Mouse (Mus musculus): ENCODE measurements at regions not wholly inside any gene's neighbourhood (a gene's known extent, or its start where the extent isn't known, plus 50 kb on each side); places are given as distances from the start of the nearest gene placed in this dataset.

GRCm38 (mm10) chr19:15230129-15230927 lies 632.5 kb upstream of the Tle4 start:
- no peak for DNase-seq (ENCODE audit: low spot score in 2 of 2)

GRCm38 (mm10) chr19:15217387-15217786 lies 619.5 kb upstream of the Tle4 start:
- DNase-seq (ENCODE audit: low spot score in 2 of 2): no peak

GRCm38 (mm10) chr19:15214651-15215050 lies 616.8 kb upstream of the Tle4 start:
- DNase-seq (ENCODE audit: low spot score in 2 of 2): no peak

- DNase-seq (ENCODE audit: low spot score in 2 of 2): no peak
Observed at GRCm38 (mm10) chr19:15212881-15213280, 615.0 kb upstream of the Tle4 start.

GRCm38 (mm10) chr19:15203039-15203438 lies 605.2 kb upstream of the Tle4 start:
- DNase-seq (ENCODE audit: low spot score in 2 of 2): no peak

- no peak for DNase-seq (ENCODE audit: low spot score in 2 of 2)
Observed at GRCm38 (mm10) chr19:15201262-15201661, 603.4 kb upstream of the Tle4 start.

- DNase-seq (ENCODE audit: low spot score in 2 of 2): no peak
Observed at GRCm38 (mm10) chr19:15200792-15201191, 602.9 kb upstream of the Tle4 start.

- DNase-seq (ENCODE audit: low spot score in 2 of 2): no peak
Observed at GRCm38 (mm10) chr19:15200361-15200760, 602.5 kb upstream of the Tle4 start.

- DNase-seq (ENCODE audit: low spot score in 2 of 2): no peak
Observed at GRCm38 (mm10) chr19:15199692-15200091, 601.8 kb upstream of the Tle4 start.

- DNase-seq (ENCODE audit: low spot score in 2 of 2): no peak
Observed at GRCm38 (mm10) chr19:15175221-15175620, 577.4 kb upstream of the Tle4 start.

GRCm38 (mm10) chr19:15173301-15173700 lies 575.5 kb upstream of the Tle4 start:
- DNase-seq (ENCODE audit: low spot score in 2 of 2): no peak

- no peak for DNase-seq (ENCODE audit: low spot score in 2 of 2)
Observed at GRCm38 (mm10) chr19:15167184-15167583, 569.3 kb upstream of the Tle4 start.

- DNase-seq (ENCODE audit: low spot score in 2 of 2): no peak
Observed at GRCm38 (mm10) chr19:15160641-15161040, 562.8 kb upstream of the Tle4 start.

- no peak for DNase-seq (ENCODE audit: low spot score in 2 of 2)
Observed at GRCm38 (mm10) chr19:15158653-15159052, 560.8 kb upstream of the Tle4 start.

GRCm38 (mm10) chr19:15158177-15158576 lies 560.3 kb upstream of the Tle4 start:
- no peak for DNase-seq (ENCODE audit: low spot score in 2 of 2)

GRCm38 (mm10) chr19:15154693-15155092 lies 556.8 kb upstream of the Tle4 start:
- DNase-seq (ENCODE audit: low spot score in 2 of 2): no peak

- DNase-seq (ENCODE audit: low spot score in 2 of 2): no peak
Observed at GRCm38 (mm10) chr19:15146325-15146724, 548.5 kb upstream of the Tle4 start.

- DNase-seq (ENCODE audit: low spot score in 2 of 2): no peak
Observed at GRCm38 (mm10) chr19:15127122-15127521, 529.3 kb upstream of the Tle4 start.

- DNase-seq (ENCODE audit: low spot score in 2 of 2): no peak
Observed at GRCm38 (mm10) chr19:15108441-15109026, 510.7 kb upstream of the Tle4 start.

GRCm38 (mm10) chr19:15095054-15095453 lies 497.2 kb upstream of the Tle4 start:
- no peak for DNase-seq (ENCODE audit: low spot score in 2 of 2)

- DNase-seq (ENCODE audit: low spot score in 2 of 2): no peak
Observed at GRCm38 (mm10) chr19:15093534-15093933, 495.7 kb upstream of the Tle4 start.

- DNase-seq (ENCODE audit: low spot score in 2 of 2): no peak
Observed at GRCm38 (mm10) chr19:15080638-15081037, 482.8 kb upstream of the Tle4 start.

GRCm38 (mm10) chr19:15057801-15058200 lies 459.9 kb upstream of the Tle4 start:
- DNase-seq (ENCODE audit: low spot score in 2 of 2): no peak

All from urinary bladder, postnatal 36 days (tissue).